Mouse (Mus musculus) intestine, embryonic 15.5 days (tissue): ENCODE measurements around the gene Dus3l. TPM values are rescaled to one million over a fixed set of nuclear protein-coding genes. Genes with fewer than 3 reads are reported as not detected.

Experiments used
- ATAC-seq: fragments of 200-750 bp; cut with Nextera tagmentation; 2 replicates; pipeline ENCODE4 v1.8.0; 2017; ENCODE audit warnings: moderate TSS enrichment, moderate library complexity
- H3K27ac ChIP-seq: fragments of 300-500 bp; sonication (generic); 2 replicates; pipeline ENCODE4 v1.5.1; 2015; ENCODE audit warnings: mild to moderate bottlenecking, inconsistent platforms
- H3K27me3 ChIP-seq: fragments of 300-500 bp; sonication (generic); replicated peaks from 2 replicates; pipeline ENCODE4 v1.6.1; 2015; ENCODE audit warnings: inconsistent platforms
- H3K36me3 ChIP-seq: fragments of 300-500 bp; sonication (generic); 2 replicates; pipeline ENCODE4 v1.6.1; 2015; ENCODE audit warnings: inconsistent platforms
- H3K4me1 ChIP-seq: fragments of 300-500 bp; sonication (generic); replicated peaks from 2 replicates; pipeline ENCODE4 v1.6.1; 2015; ENCODE audit warnings: inconsistent platforms
- H3K4me2 ChIP-seq: fragments of 300-500 bp; sonication (generic); replicated peaks from 2 replicates; pipeline ENCODE4 v1.6.1; 2015; ENCODE audit warnings: mild to moderate bottlenecking, inconsistent platforms
- H3K4me3 ChIP-seq: fragments of 300-500 bp; sonication (generic); replicated peaks from 2 replicates; pipeline ENCODE4 v1.5.1; 2015; ENCODE audit warnings: inconsistent platforms
- H3K9ac ChIP-seq: fragments of 300-500 bp; sonication (generic); 2 replicates; pipeline ENCODE4 v1.6.1; 2015; ENCODE audit warnings: inconsistent platforms
- H3K9me3 ChIP-seq: fragments of 300-500 bp; sonication (generic); 2 replicates; pipeline ENCODE4 v1.6.1; 2016; ENCODE audit warnings: inconsistent platforms
- WGBS: fragments of 180-500 bp; shearing (Covaris S2); methylation state at CpG from one replicate; pipeline ENCODE4 v1.1.7; 2015; 5-methylcytosine and 5-hydroxymethylcytosine counted together
- polyA plus RNA-seq: library from polyadenylated mRNA; unstranded; fragments of >200 nt; fragmentation: Nextera tagmentation; extraction: Ambion mirVana; gene quantifications from 2 replicates; pipeline ENCODE4 v1.2.1, GENCODE M21; 2015

Dus3l gene
- polyA plus RNA-seq, result 38.7 and 42.8 TPM in 2 replicates

DNA sequence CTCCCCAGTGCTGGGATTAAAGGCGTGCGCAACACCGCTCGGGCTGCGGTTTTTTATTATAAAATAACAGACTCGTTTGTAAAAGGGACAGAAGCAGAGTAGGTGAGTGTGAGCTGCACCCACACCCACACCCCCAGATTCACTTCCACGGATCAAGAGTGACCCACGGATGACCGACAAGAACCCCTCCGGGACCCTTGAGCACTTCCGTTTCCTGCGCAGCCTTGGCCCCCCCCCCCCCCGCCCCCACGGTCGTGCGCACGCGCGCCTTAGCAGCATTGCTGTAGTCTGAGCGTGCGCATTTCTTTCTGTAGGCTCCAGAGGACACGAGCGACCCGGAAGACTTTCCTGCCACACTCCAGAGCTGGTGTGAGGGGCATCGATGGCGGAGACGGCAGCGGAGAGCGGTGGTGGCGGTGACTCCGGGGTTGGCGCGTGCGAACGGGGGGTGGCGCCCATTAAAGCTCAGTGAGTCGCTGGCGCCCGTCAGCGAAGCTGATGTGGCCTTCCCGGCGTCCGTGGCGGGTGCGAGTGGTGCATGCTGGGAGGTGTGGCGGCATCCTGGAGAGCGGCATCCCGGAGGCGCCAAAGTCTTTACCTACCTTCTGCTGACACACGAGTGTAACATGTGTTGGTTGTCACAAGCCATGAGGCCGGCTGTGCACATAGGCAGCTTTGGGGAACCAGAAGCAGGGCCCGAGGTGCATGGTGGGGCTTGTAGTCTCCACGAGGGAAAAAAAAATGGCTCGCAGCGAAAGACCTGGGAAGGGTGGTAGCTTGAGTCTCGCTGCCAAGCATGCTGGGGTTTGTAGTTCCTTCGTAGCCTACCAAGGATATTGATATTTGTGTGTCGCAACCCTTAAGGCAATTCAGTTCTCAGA, at the start of gene Dus3l:
Gene Dus3l (plus strand): TSS at position 284 of the 881 bp plus-strand sequence.
- Histone ChIP-seq H3K27ac (peak within 1 kb of the TSS; percentile 96), H3K36me3 (peaks cover 26% of the 10 kb centered on the region), H3K27me3 (0 out of 2 replicates have a peak, but pooled peaks cover 3% of the 10 kb centered on the region), H3K4me3 (peak within 1 kb of the TSS; percentile 78), H3K9ac (peak within 1 kb of the TSS; percentile 84), H3K4me1 (peaks cover 26% of the 10 kb centered on the region), H3K4me2 (peak within 1 kb of the TSS; percentile 84), H3K9me3 (no peaks in the 10 kb centered on the region)
- 2% methylated on average over 57 of the region's 58 CpGs for WGBS
- peak; percentile 84 for ATAC-seq

DNA sequence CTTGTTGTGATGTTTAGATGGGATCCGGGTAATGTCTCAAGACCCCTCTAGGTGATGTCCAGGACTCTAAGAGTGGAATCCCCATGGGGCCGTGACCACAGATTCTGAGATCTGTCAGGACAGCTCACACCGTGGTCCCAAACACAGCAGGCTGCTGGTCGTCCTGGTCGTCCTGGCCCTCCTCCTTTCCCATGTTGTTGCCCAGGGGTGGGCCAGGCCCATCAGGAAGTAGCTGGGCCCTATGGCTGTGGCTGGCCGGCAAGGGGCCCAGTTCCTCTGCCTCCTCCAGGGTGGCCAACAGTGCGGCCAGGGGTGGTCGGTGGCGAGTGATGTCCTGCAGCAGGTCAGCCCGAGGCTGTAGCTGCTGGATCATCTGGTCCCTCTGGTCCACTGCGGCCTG, 49.2 kb upstream of the Dus3l start:
- Histone ChIP-seq H3K4me3 (peak overlapping the region; percentile 80; the same call in 1 of the 2 replicates), H3K4me2 (peak overlapping the region; percentile 79; the same call in 1 of the 2 replicates), H3K9me3 (no peaks in the 10 kb centered on the region), H3K36me3 (peaks cover 17% of the 10 kb centered on the region), H3K27ac (no peak overlapping the region), H3K9ac (no peak overlapping the region), H3K4me1 (peaks cover 24% of the 10 kb centered on the region), H3K27me3 (no peaks in the 10 kb centered on the region)
- WGBS, result 67% methylated on average over 11 of the region's 11 CpGs
- ATAC-seq, result no peak

DNA sequence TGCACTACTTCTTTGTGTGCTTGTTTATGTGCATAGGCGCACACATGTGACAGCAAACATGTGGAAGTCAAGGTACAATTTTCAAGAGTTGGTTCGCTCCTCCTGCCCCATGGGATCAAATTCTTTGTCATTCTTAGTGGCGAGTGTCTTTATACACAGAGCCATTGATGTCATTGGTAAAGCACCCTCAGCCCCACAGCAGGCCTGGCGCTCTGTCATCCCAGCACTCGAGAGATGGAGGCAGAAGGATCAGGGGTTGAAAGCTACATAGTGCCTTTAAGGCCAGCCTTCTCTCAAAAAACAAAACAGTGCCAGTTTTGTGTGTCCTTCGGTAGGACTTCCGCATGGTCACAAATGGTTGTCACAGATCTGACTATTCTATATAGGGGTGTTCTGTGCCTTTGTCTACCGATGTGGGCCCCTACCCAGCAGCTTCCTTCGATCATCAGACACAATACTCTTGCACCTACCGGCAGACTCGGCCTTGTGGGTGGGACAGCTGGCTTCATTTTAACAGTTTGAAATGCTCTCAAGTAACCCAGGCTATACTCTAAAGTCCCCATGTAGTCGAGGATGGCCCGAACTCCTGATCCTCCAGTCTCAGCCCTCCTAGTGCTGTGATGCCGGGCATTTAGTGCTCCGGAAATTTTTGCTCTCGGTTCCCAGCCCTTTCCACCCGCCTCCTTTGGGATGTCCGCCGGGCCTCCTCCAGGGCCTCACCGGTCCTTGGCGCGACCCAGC, 48.5 kb upstream of the Dus3l start:
- Histone ChIP-seq H3K9me3 (no peaks in the 10 kb centered on the region), H3K27me3 (no peaks in the 10 kb centered on the region), H3K4me1 (peaks cover 24% of the 10 kb centered on the region), H3K27ac (peak overlapping the region; percentile 84), H3K4me3 (peak overlapping the region; percentile 80), H3K36me3 (peaks cover 10% of the 10 kb centered on the region), H3K9ac (peak overlapping the region; percentile 80), H3K4me2 (peak overlapping the region; percentile 79)
- peak; percentile 0; the same call in 1 of the 2 replicates for ATAC-seq
- WGBS, result 23% methylated on average over 22 of the region's 22 CpGs

DNA sequence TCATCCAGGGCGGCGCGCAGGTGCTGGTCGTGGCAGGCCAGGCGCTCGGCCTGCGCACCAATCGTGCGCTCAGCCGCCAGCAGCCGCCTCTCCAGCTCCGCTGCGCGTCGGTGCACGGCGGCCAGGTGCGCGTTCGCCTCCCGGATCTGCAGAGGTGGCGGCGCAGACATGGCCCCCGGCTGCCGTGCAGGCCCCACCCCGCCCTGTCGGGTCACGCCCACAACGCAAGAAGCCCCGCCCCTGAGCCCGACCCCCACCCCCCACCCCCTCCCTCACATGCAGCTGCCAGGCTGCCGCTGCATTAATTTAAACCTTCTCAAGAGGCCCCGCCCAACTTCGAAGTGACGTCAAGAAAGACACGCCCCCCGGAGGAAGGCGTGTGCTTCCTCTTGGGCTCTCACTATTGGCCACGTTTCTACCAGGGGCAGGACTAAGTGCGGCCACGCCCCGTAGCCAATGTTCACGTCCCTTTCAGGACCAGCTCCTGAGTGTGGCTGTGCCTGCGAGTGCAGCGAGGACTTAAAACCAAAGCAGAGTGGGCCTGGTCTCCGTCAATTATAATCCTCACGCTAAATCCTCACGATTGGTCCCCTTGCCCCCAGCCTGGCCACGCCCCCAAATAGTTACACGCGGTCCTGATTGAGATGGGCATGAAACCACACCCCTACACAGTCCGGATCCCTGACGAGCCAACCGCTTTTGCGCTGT, 47.7 kb upstream of the Dus3l start:
- peaks cover 7% of the 10 kb centered on the region; the same call in 1 of the 2 replicates for H3K36me3 ChIP-seq
- ATAC-seq, result peak; percentile 93
- peaks cover 24% of the 10 kb centered on the region for H3K4me1 ChIP-seq
- H3K4me2 ChIP-seq, result peak overlapping the region; percentile 79
- H3K27me3 ChIP-seq, result no peaks in the 10 kb centered on the region
- H3K27ac ChIP-seq, result peak overlapping the region; percentile 84
- H3K9ac ChIP-seq, result peak overlapping the region; percentile 80
- H3K4me3 ChIP-seq, result peak overlapping the region; percentile 80
- no peaks in the 10 kb centered on the region for H3K9me3 ChIP-seq
- under 1% methylated on average over 55 of the region's 55 CpGs for WGBS

DNA sequence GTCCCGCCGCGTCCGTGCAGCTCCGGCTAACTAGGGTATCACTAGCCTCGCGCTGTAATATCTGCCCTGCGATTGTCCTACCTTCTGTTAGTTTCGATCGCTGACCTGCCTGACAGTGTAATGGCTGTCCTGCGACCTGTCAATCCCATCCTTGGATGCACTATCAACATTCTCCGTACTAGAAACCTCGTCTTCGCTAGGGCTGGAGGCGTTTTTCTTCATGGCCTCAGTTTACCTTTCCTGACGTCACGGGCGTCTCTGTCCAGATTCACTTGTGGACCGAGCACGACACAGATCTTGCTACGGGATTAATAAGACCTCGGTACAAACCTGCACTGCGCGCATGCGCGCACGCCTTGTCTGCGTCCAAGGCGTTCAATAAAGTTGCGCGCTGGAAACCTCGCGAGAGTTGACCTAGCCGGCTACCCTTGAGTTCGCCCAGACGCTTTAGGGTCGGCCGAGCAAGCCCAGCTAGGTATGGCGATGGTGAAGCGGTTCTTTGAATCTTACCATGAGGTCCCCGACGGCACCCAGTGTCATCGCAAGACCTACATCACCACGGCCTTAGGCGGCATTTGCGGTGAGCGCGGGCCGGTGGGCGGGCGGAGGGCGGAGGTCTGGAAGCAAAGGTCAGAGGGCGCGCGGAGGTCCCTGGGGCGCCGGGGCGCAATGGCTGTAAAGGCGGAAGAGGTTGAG, 47.0 kb upstream of the Dus3l start, which contains the start of the genes Ndufa11 and Vmac:
Gene Ndufa11 (plus strand): TSS at position 405 of the 696 bp plus-strand sequence.
Gene Vmac (minus strand): TSS at position 660 of the 696 bp plus-strand sequence.
- ATAC-seq, result peak; percentile 82
- H3K27me3 ChIP-seq, result no peaks in the 10 kb centered on the region
- 0 out of 2 replicates have a peak, but pooled peaks cover 5% of the 10 kb centered on the region for H3K36me3 ChIP-seq
- H3K9ac ChIP-seq, result peak within 1 kb of the TSS; percentile 80
- H3K4me3 ChIP-seq, result peak within 1 kb of the TSS; percentile 80
- H3K27ac ChIP-seq, result peak within 1 kb of the TSS; percentile 84
- peak within 1 kb of the TSS; percentile 79 for H3K4me2 ChIP-seq
- under 1% methylated on average over 59 of the region's 59 CpGs for WGBS
- H3K9me3 ChIP-seq, result no peaks in the 10 kb centered on the region
- H3K4me1 ChIP-seq, result peaks cover 24% of the 10 kb centered on the region

DNA sequence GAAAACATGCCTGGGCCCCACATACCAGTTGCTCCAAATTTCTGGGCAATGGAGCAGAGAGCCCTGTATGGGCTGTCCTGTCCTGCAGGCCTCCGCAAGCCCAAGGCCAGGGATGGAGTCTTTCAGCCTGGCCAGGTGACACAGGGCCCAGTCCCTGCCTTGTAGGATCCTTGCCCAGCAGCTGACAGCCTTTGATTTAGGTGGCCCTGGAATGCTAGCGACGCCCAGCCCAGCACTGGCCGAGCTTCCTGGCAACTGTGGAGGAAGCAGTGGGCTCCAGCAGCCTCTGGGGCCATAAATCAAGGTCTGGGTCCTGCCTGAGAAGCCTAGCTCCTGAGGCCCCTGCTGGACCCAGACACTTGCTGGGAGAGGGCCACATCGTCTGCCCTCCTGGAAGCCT, 42.1 kb upstream of the Dus3l start:
- no peak for ATAC-seq
- Histone ChIP-seq H3K27me3 (no peaks in the 10 kb centered on the region), H3K36me3 (0 out of 2 replicates have a peak, but pooled peaks cover 11% of the 10 kb centered on the region), H3K4me3 (no peak overlapping the region), H3K4me2 (no peak overlapping the region), H3K4me1 (peaks cover 28% of the 10 kb centered on the region), H3K9me3 (no peaks in the 10 kb centered on the region), H3K27ac (no peak overlapping the region), H3K9ac (0 out of 2 replicates have a peak overlapping the region, but pooled peaks have one; percentile 1)
- WGBS, result 38% methylated on average over 5 of the region's 5 CpGs

DNA sequence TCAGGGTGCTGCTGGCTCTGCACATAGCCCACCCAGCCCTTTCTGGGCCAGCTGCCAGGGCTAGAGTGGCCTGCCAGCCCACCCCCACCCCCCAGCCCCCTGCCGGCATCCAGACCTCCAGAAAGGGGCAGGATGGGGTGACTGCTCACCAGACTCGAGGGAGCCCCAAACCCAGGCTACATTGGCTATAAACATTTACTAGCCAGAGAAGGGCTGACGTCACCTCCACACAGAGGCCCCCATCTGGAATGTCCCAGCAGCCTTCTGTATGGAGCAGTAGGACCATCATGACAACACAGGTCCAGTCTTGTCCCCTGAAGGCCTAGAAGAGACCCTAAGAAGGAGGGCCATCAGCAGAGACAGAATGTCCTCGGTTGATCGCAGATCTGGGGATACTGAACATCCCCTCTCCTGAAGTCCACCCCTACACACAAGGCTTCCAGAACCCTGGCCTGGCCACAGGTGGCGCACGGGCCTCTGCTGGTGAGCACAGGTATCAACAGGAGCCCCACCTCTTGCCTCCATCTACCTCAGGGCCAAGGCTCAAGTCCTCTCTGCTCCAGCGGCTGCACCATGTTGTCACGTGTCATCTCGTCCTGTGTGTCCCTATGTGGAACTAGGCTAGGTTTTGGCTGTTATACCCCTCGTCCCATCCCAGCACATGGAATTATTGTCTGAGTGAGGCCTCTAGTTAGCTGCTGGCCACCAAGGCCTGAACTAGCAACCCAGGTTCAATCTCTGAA, 41.0 kb upstream of the Dus3l start:
- no peak for ATAC-seq
- no peak overlapping the region for H3K9ac ChIP-seq
- H3K4me2 ChIP-seq, result no peak overlapping the region
- peaks cover 35% of the 10 kb centered on the region for H3K4me1 ChIP-seq
- 0 out of 2 replicates have a peak, but pooled peaks cover 11% of the 10 kb centered on the region for H3K36me3 ChIP-seq
- WGBS, result 77% methylated on average over 11 of the region's 11 CpGs
- no peak overlapping the region for H3K4me3 ChIP-seq
- H3K9me3 ChIP-seq, result no peaks in the 10 kb centered on the region
- no peak overlapping the region for H3K27ac ChIP-seq
- H3K27me3 ChIP-seq, result no peaks in the 10 kb centered on the region

DNA sequence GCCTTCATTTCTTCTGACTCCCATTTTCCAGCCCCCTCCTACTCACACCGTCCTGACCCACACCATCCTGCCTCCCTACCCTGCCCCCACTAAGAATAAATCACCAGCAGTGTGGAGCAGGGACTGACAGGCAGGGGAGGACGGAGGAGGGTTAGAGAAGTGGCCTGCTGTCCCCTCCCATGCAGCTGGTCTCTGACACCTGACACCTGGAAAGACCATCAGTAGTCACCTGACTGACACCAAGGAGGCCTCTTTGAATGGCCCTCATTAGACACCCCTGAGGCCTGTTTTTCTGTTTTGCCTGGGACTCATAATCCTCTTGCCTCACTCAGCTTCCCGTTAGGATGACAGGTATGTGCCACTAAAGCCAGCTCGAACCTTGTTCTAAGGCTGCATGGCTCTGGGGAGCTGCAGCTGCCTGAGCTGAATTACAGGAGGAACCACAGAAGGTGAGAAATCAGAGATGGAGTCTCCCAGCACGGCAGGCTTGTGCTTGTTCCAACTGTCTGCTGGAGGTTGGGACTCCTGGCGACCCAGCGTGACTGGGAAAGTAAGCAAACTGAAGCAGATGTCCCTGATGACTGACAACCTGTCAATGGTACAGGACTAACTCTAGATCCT, 37.4 kb upstream of the Dus3l start:
- 0 out of 2 replicates have a peak, but pooled peaks cover 6% of the 10 kb centered on the region for H3K36me3 ChIP-seq
- H3K27me3 ChIP-seq, result no peaks in the 10 kb centered on the region
- no peaks in the 10 kb centered on the region for H3K9me3 ChIP-seq
- peak overlapping the region; percentile 48; the same call in 1 of the 2 replicates for H3K27ac ChIP-seq
- H3K4me2 ChIP-seq, result no peak overlapping the region
- H3K4me3 ChIP-seq, result no peak overlapping the region
- ATAC-seq, result peak; percentile 32
- 14% methylated on average over 7 of the region's 7 CpGs for WGBS
- no peak overlapping the region for H3K9ac ChIP-seq
- peaks cover 31% of the 10 kb centered on the region for H3K4me1 ChIP-seq

DNA sequence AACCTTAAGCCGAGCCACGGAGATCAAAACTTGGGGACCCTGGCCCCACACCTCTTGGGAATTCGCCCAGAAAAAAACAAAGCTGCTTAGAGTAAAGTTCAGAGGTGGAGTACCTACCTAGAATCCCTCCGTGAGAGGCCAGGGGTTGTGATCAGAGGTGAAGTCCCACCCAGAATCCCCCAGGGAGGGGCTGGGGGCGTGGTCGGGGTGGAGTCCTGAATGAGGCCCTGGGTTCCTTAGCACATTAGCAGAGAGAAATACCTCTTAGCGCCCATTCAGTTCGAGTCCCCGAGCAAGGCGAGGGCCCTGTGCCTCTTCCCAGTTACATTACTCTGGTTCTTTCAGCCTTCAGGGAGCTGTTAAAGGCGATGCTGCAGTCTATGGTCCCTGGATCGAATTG, 36.9 kb upstream of the Dus3l start:
- ATAC-seq, result peak; percentile 71
- peaks cover 30% of the 10 kb centered on the region for H3K4me1 ChIP-seq
- no peak overlapping the region for H3K9ac ChIP-seq
- H3K36me3 ChIP-seq, result 0 out of 2 replicates have a peak, but pooled peaks cover 5% of the 10 kb centered on the region
- peak overlapping the region; percentile 48 for H3K27ac ChIP-seq
- H3K4me3 ChIP-seq, result no peak overlapping the region
- no peaks in the 10 kb centered on the region for H3K9me3 ChIP-seq
- WGBS, result 11% methylated on average over 12 of the region's 12 CpGs
- no peaks in the 10 kb centered on the region for H3K27me3 ChIP-seq
- peak overlapping the region; percentile 42 for H3K4me2 ChIP-seq

DNA sequence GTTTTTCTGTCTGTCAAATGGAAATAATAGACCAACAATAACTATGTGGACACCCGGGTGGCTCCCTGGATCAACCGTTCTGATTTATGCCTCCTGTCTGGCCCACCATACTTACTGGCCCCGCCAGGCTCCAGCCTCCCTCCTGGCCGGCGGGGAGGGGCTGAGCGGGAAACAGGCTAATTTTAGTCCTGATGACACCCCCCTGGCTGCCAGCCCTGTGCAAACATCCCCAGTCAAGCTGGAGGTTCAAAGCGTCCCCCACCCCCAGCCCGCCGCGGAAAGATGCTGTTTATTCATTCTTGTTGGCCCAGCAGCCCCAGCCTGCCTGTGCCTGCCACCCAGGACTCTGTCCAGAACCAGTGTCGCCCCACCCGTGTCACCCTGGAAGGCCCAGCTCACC, 36.4 kb upstream of the Dus3l start:
- peak overlapping the region; percentile 48; the same call in 1 of the 2 replicates for H3K27ac ChIP-seq
- H3K36me3 ChIP-seq, result 0 out of 2 replicates have a peak, but pooled peaks cover under 1% of the 10 kb centered on the region
- H3K27me3 ChIP-seq, result no peaks in the 10 kb centered on the region
- peak overlapping the region; percentile 42 for H3K4me2 ChIP-seq
- H3K4me1 ChIP-seq, result peaks cover 28% of the 10 kb centered on the region
- H3K9me3 ChIP-seq, result no peaks in the 10 kb centered on the region
- peak; percentile 35 for ATAC-seq
- no peak overlapping the region for H3K9ac ChIP-seq
- H3K4me3 ChIP-seq, result no peak overlapping the region
- WGBS, result 6% methylated on average over 12 of the region's 12 CpGs
